Mouse (Mus musculus) liver, embryonic 14.5 days (tissue): ENCODE results near the gene Tuba3b.

Experiments
- CTCF ChIP-seq: IDR thresholded peaks from 2 replicates; pipeline ENCODE4 v1.5.1; 2016; ENCODE audit warnings: antibody characterized with exemption, low read depth, control low read depth
- EP300 ChIP-seq: IDR thresholded peaks from 2 replicates; pipeline ENCODE4 v1.6.1; 2016; ENCODE audit warnings: antibody characterized with exemption, low read depth

DNA sequence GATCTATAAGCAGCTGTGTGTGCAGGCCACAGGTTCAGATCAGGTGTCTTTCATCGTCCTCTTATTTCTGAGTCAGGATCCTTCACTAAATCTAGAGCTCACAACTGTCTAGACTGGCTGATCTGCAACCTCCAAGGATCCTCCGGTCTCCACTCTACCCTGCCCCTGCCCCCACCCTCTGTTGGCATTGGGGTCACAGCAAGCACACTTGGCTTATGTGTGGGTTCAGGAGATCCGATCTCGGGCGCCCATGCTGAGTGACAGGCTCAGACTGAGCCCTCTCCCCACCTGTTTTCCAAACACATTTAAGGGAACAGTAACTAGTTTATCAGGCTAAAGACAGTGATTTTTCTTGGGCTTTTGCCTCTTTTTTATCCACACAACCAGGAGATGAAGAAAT, 38.1 kb downstream of the Tuba3b start:
- TF ChIP-seq EP300, result no peak
- no peak for TF ChIP-seq CTCF
